Mouse (Mus musculus) CH12.LX (cell line): Measurements from ENCODE around the gene Comt. TPM values are rescaled to one million over a fixed set of nuclear protein-coding genes. Genes with fewer than 3 reads are reported as not detected.

Source experiments
- DNase-seq: peaks from one replicate; pipeline ENCODE4 v3.0.0-alpha.2; 2013; ENCODE audit errors: extremely low read depth
- H3K27ac ChIP-seq: 2 replicates; pipeline ENCODE4 v1.5.1; 2012; ENCODE audit warnings: low read depth, mild to moderate bottlenecking, control low read depth, moderate library complexity; ENCODE audit not compliant: insufficient read depth
- H3K27me3 ChIP-seq: replicated peaks from 2 replicates; pipeline ENCODE3; 2012; ENCODE audit warnings: inconsistent platforms
- H3K36me3 ChIP-seq, 2 experiments: replicated peaks in 1 of 2; 2 replicates each; pipeline versions ENCODE3 to v1.6.1; 2012; ENCODE audit warnings: inconsistent platforms in 1 of 2, low read length in 1 of 2, mild to moderate bottlenecking in 1 of 2, mixed read lengths in 1 of 2, moderate library complexity in 1 of 2; ENCODE audit not compliant: control insufficient read depth in 1 of 2, insufficient read depth in 1 of 2
- H3K4me1 ChIP-seq, 2 experiments: 2 replicates each; pipeline ENCODE4 v1.6.1; 2012; ENCODE audit warnings: inconsistent platforms in 1 of 2, moderate library complexity in 1 of 2; ENCODE audit not compliant: insufficient read depth in 2 of 2, control insufficient read depth in 1 of 2
- H3K4me2 ChIP-seq: 2 replicates; pipeline ENCODE4 v1.6.1; 2012; ENCODE audit warnings: low read depth, mild to moderate bottlenecking, control low read depth; ENCODE audit not compliant: poor library complexity, insufficient read depth, severe bottlenecking
- H3K4me3 ChIP-seq, 3 experiments: fragments of 150-350 bp in 1 of 3; sonication (generic) in 1 of 3; replicated peaks in 1 of 3; 2 replicates each; pipeline versions ENCODE3 to v1.5.1; 2011 to 2012; ENCODE audit warnings: low read depth in 2 of 3, low read length in 2 of 3, mild to moderate bottlenecking in 2 of 3, moderate library complexity in 2 of 3, control low read depth in 1 of 3, improper control_type of control experiment in 1 of 3, inconsistent platforms in 1 of 3, mixed read lengths in 1 of 3; ENCODE audit not compliant: poor library complexity in 1 of 3
- H3K79me2 ChIP-seq: replicated peaks from 2 replicates; pipeline ENCODE4 v1.6.1; 2012; ENCODE audit warnings: mild to moderate bottlenecking, moderate library complexity; ENCODE audit not compliant: control insufficient read depth, poor library complexity, insufficient read depth, severe bottlenecking; ENCODE audit errors: extremely low read depth
- H3K9ac ChIP-seq: 2 replicates; pipeline ENCODE4 v1.6.1; 2012; ENCODE audit warnings: low read depth, mild to moderate bottlenecking, control low read depth, moderate library complexity; ENCODE audit not compliant: insufficient read depth
- H3K9me3 ChIP-seq: replicated peaks from 2 replicates; pipeline ENCODE3; 2012; ENCODE audit warnings: low read length, inconsistent platforms, mixed read lengths
- BHLHE40 ChIP-seq: IDR thresholded peaks from 2 replicates; pipeline ENCODE4 v1.6.1; 2011; ENCODE audit warnings: mild to moderate bottlenecking, low read depth, low read length, improper control_type of control experiment
- CHD2 ChIP-seq: IDR thresholded peaks from 2 replicates; pipeline ENCODE4 v1.6.1; 2011; ENCODE audit warnings: low read length, improper control_type of control experiment
- CTCF ChIP-seq, 2 experiments: IDR thresholded peaks in 1 of 2; conservative IDR thresholded peaks in 1 of 2; 2 replicates each; pipeline ENCODE4 v1.5.1; 2011 to 2012; ENCODE audit warnings: low read depth in 2 of 2, low read length in 2 of 2, improper control_type of control experiment in 1 of 2, inconsistent platforms in 1 of 2, mild to moderate bottlenecking in 1 of 2, moderate library complexity in 1 of 2
- ELF1 ChIP-seq: IDR thresholded peaks from 2 replicates; pipeline ENCODE4 v1.6.1; 2014; ENCODE audit warnings: low read depth, mild to moderate bottlenecking, inconsistent platforms, low read length, improper control_type of control experiment
- ETS1 ChIP-seq: conservative IDR thresholded peaks from 2 replicates; pipeline ENCODE4 v1.6.1; 2012; ENCODE audit warnings: low read depth, mild to moderate bottlenecking, inconsistent platforms, low read length, improper control_type of control experiment, moderate library complexity
- GABPA ChIP-seq: IDR thresholded peaks from 2 replicates; pipeline ENCODE4 v1.6.1; 2012; ENCODE audit warnings: low read depth, low read length, improper control_type of control experiment, inconsistent platforms; ENCODE audit not compliant: insufficient replicate concordance
- HCFC1 ChIP-seq: IDR thresholded peaks from 2 replicates; pipeline ENCODE4 v1.6.1; 2012; ENCODE audit warnings: low read depth, mild to moderate bottlenecking, inconsistent platforms, low read length, improper control_type of control experiment
- IRF4 ChIP-seq: IDR thresholded peaks from 2 replicates; pipeline ENCODE4 v1.6.1; 2014; ENCODE audit warnings: low read depth, mild to moderate bottlenecking, inconsistent platforms, low read length, improper control_type of control experiment
- KAT2A ChIP-seq: IDR thresholded peaks from 2 replicates; pipeline ENCODE4 v1.6.1; 2012; ENCODE audit warnings: low read length, improper control_type of control experiment, inconsistent platforms; ENCODE audit not compliant: insufficient replicate concordance
- MAFK ChIP-seq: IDR thresholded peaks from 2 replicates; pipeline ENCODE4 v1.6.1; 2011; ENCODE audit warnings: low read length, improper control_type of control experiment; ENCODE audit not compliant: insufficient replicate concordance
- MAX ChIP-seq: IDR thresholded peaks from 2 replicates; pipeline ENCODE4 v1.6.1; 2011; ENCODE audit warnings: low read length, improper control_type of control experiment
- MAZ ChIP-seq: IDR thresholded peaks from 2 replicates; pipeline ENCODE4 v1.6.1; 2012; ENCODE audit warnings: low read depth, mild to moderate bottlenecking, inconsistent platforms, low read length, improper control_type of control experiment, moderate library complexity
- MXI1 ChIP-seq: IDR thresholded peaks from 2 replicates; pipeline ENCODE4 v1.6.1; 2011; ENCODE audit warnings: mild to moderate bottlenecking, low read depth, low read length, improper control_type of control experiment
- MYC ChIP-seq: IDR thresholded peaks from 2 replicates; pipeline ENCODE4 v1.6.1; 2011; ENCODE audit warnings: low read depth, mild to moderate bottlenecking, improper control_type of control experiment, low read length
- NELFE ChIP-seq: IDR thresholded peaks from 2 replicates; pipeline ENCODE4 v1.6.1; 2011; ENCODE audit warnings: low read depth, low read length, improper control_type of control experiment
- NRF1 ChIP-seq: IDR thresholded peaks from 2 replicates; pipeline ENCODE4 v1.6.1; 2014; ENCODE audit warnings: low read depth, mild to moderate bottlenecking, inconsistent platforms, low read length, improper control_type of control experiment, moderate library complexity
- POLR2AphosphoS2 ChIP-seq: IDR thresholded peaks from 2 replicates; pipeline ENCODE4 v1.6.1; 2011; ENCODE audit warnings: low read depth, low read length, improper control_type of control experiment
- RAD21 ChIP-seq: IDR thresholded peaks from 2 replicates; pipeline ENCODE4 v1.6.1; 2011; ENCODE audit warnings: low read depth, mild to moderate bottlenecking, low read length, improper control_type of control experiment, moderate library complexity
- RCOR1 ChIP-seq: conservative IDR thresholded peaks from 2 replicates; pipeline ENCODE4 v1.6.1; 2012; ENCODE audit warnings: low read depth, mild to moderate bottlenecking, inconsistent platforms, low read length, improper control_type of control experiment
- SIN3A ChIP-seq: IDR thresholded peaks from 2 replicates; pipeline ENCODE4 v1.6.1; 2012; ENCODE audit warnings: low read length, improper control_type of control experiment, inconsistent platforms
- SMC3 ChIP-seq: IDR thresholded peaks from 2 replicates; pipeline ENCODE4 v1.6.1; 2011; ENCODE audit warnings: low read depth, low read length, improper control_type of control experiment
- TBP ChIP-seq: conservative IDR thresholded peaks from 2 replicates; pipeline ENCODE4 v1.6.1; 2011; ENCODE audit warnings: low read depth, low read length, improper control_type of control experiment
- TCF12 ChIP-seq: IDR thresholded peaks from 2 replicates; pipeline ENCODE4 v1.6.1; 2014; ENCODE audit warnings: low read depth, mild to moderate bottlenecking, inconsistent platforms, low read length, improper control_type of control experiment
- USF1 ChIP-seq: IDR thresholded peaks from 2 replicates; pipeline ENCODE4 v1.6.1; 2014; ENCODE audit warnings: low read depth, mild to moderate bottlenecking, inconsistent platforms, low read length, improper control_type of control experiment
- USF2 ChIP-seq: conservative IDR thresholded peaks from 2 replicates; pipeline ENCODE4 v1.6.1; 2011; ENCODE audit warnings: low read depth, low read length, improper control_type of control experiment
- ZC3H11A ChIP-seq: IDR thresholded peaks from 2 replicates; pipeline ENCODE4 v1.6.1; 2012; ENCODE audit warnings: low read depth, mild to moderate bottlenecking, inconsistent platforms, low read length, improper control_type of control experiment
- ZNF384 ChIP-seq: IDR thresholded peaks from 2 replicates; pipeline ENCODE4 v1.6.1; 2012; ENCODE audit warnings: low read depth, low read length, improper control_type of control experiment, inconsistent platforms
- dilution Hi-C: fragments of 300-500 bp; cut with MboI; formaldehyde crosslinking; loops from 2 replicates; pipeline ENCODE4 v1.14.3; 2020; ENCODE audit warnings: low sequenced_read_pairs; ENCODE audit not compliant: extremely low pct_unique_long_range_greater_than_20kb, extremely low pct_ligation_motif_present
- in situ Hi-C: fragments of 300-500 bp; cut with MboI; formaldehyde crosslinking; loops from 3 replicates; pipeline ENCODE4 v1.14.3; 2019; ENCODE audit warnings: low sequenced_read_pairs, low pct_ligation_motif_present, low pct_unique_long_range_greater_than_20kb, mixed read lengths
- polyA plus RNA-seq: library from polyadenylated mRNA; unstranded; fragments of >175 nt; gene quantifications from 2 replicates; pipeline ENCODE4 v1.2.1, GENCODE M21; 2012; ENCODE audit warnings: low read depth; ENCODE audit not compliant: insufficient read length
- total RNA-seq, 2 experiments: library from RNA; depleted of rRNA; stranded (reverse); fragments of 300-350 nt in 1 of 2; fragments of >200 nt in 1 of 2; gene quantifications; 2 replicates each; pipeline ENCODE4 v1.2.3; 2012 to 2014

Gene Comt
- total and polyA plus RNA-seq, 3 experiments = 74.0 to 91.6 (median 84.8) TPM

GRCm38 (mm10) chr16:18391728-18392127 lies 34.9 kb downstream of the Comt start:
- DNase-seq = no peak
- H3K27me3 ChIP-seq = peaks cover 15% of the 10 kb centered on the region
- no peaks in the 10 kb centered on the region for H3K79me2 ChIP-seq
- no peak overlapping the region for H3K4me2 ChIP-seq
- no peak overlapping the region for H3K9ac ChIP-seq
- H3K4me3 ChIP-seq = no peak overlapping the region
- no peaks in the 10 kb centered on the region for H3K9me3 ChIP-seq
- H3K27ac ChIP-seq = no peak overlapping the region
- in situ Hi-C loops (no loop called here), dilution Hi-C loops (no loop called here)
- H3K36me3 ChIP-seq = no peaks in the 10 kb centered on the region
- TF ChIP-seq CTCF (conservative IDR thresholded peaks at IDR 0.05 in 1 of 2, IDR thresholded peaks at IDR 0.05 in 1 of 2; ENCODE audit: low read depth in 2 of 2, low read length in 2 of 2) (no peak), RCOR1 (no peak), SMC3 (no peak), CHD2 (no peak), MYC (no peak), MAX (no peak), ETS1 (no peak), USF2 (no peak), MAFK (no peak), ELF1 (no peak), KAT2A (no peak), MAZ (no peak), USF1 (no peak), GABPA (no peak), NRF1 (no peak), POLR2AphosphoS2 (no peak), BHLHE40 (no peak), ZC3H11A (no peak)
- H3K4me1 ChIP-seq = peaks cover 20 to 45% of the 10 kb centered on the region in 2 experiments

- no peak overlapping the region for H3K27ac ChIP-seq
- H3K4me1 ChIP-seq = peaks cover 17 to 39% of the 10 kb centered on the region in 2 experiments
- dilution Hi-C loops (no loop called here), in situ Hi-C loops (no loop called here)
- no peak overlapping the region for H3K9ac ChIP-seq
- H3K4me3 ChIP-seq = no peak overlapping the region
- no peak for TF ChIP-seq HCFC1
- no peak for TF ChIP-seq RAD21
- no peak for TF ChIP-seq IRF4
- TF ChIP-seq KAT2A = no peak
- TF ChIP-seq MXI1 = no peak
- no peak for TF ChIP-seq SIN3A
- no peak for TF ChIP-seq MAFK
- TF ChIP-seq TCF12 = no peak
- no peak for TF ChIP-seq NRF1
- TF ChIP-seq MAX = no peak
- no peak for TF ChIP-seq ZNF384
- no peak for TF ChIP-seq NELFE
- no peak for TF ChIP-seq TBP
- DNase-seq = no peak
- no peaks in the 10 kb centered on the region for H3K36me3 ChIP-seq
- H3K79me2 ChIP-seq = no peaks in the 10 kb centered on the region
- H3K9me3 ChIP-seq = no peaks in the 10 kb centered on the region
- H3K4me2 ChIP-seq = no peak overlapping the region
- peaks cover 15% of the 10 kb centered on the region for H3K27me3 ChIP-seq
These were observed 35.5 kb downstream of the Comt start for GRCm38 (mm10) chr16:18391127-18391526.
